Mouse (Mus musculus) embryonic facial prominence, embryonic 15.5 days (tissue): ENCODE measurements around the gene Crybb3. TPM values are rescaled to one million over a fixed set of nuclear protein-coding genes. Genes with fewer than 3 reads are reported as not detected.
"Not testable (repeated sequence)": the region's sequence is repeated elsewhere in the genome, so short reads cannot be mapped to it uniquely, and the experiment has no call there.

Experiments used
- ATAC-seq: fragments of 200-750 bp; cut with Nextera tagmentation; 2 replicates; pipeline ENCODE4 v1.8.0; 2017; ENCODE audit warnings: low read depth, moderate TSS enrichment; ENCODE audit not compliant: insufficient number of reproducible peaks, low FRiP score, low TSS enrichment
- H3K27ac ChIP-seq: fragments of 300-500 bp; sonication (generic); replicated peaks from 2 replicates; pipeline ENCODE4 v1.5.1; 2015; ENCODE audit warnings: mild to moderate bottlenecking, inconsistent platforms
- H3K27me3 ChIP-seq: fragments of 300-500 bp; sonication (generic); 2 replicates; pipeline ENCODE4 v1.6.1; 2015; ENCODE audit warnings: inconsistent platforms
- H3K36me3 ChIP-seq: fragments of 300-500 bp; sonication (generic); 2 replicates; pipeline ENCODE4 v1.6.1; 2015; ENCODE audit warnings: mild to moderate bottlenecking, inconsistent platforms
- H3K4me1 ChIP-seq: fragments of 300-500 bp; sonication (generic); 2 replicates; pipeline ENCODE4 v1.6.1; 2015; ENCODE audit warnings: inconsistent platforms
- H3K4me2 ChIP-seq: fragments of 300-500 bp; sonication (generic); replicated peaks from 2 replicates; pipeline ENCODE4 v1.6.1; 2015; ENCODE audit warnings: mild to moderate bottlenecking, inconsistent platforms
- H3K4me3 ChIP-seq: fragments of 300-500 bp; sonication (generic); replicated peaks from 2 replicates; pipeline ENCODE4 v1.5.1; 2015; ENCODE audit warnings: mild to moderate bottlenecking, inconsistent platforms
- H3K9ac ChIP-seq: fragments of 300-500 bp; sonication (generic); 2 replicates; pipeline ENCODE4 v1.6.1; 2015; ENCODE audit warnings: inconsistent platforms
- H3K9me3 ChIP-seq: fragments of 300-500 bp; sonication (generic); replicated peaks from 2 replicates; pipeline ENCODE4 v1.6.1; 2016; ENCODE audit warnings: inconsistent platforms
- WGBS: fragments of 180-500 bp; shearing (Covaris S2); methylation state at CpG from one replicate; pipeline ENCODE4 v1.1.7; 2015; 5-methylcytosine and 5-hydroxymethylcytosine counted together
- polyA plus RNA-seq: library from polyadenylated mRNA; unstranded; fragments of >200 nt; fragmentation: Nextera tagmentation; extraction: Ambion mirVana; gene quantifications from 2 replicates; pipeline ENCODE4 v1.2.1, GENCODE M21; 2015

The Crybb3 gene
- polyA plus RNA-seq, 1 experiment from 2014 or later: 5.4 TPM

DNA sequence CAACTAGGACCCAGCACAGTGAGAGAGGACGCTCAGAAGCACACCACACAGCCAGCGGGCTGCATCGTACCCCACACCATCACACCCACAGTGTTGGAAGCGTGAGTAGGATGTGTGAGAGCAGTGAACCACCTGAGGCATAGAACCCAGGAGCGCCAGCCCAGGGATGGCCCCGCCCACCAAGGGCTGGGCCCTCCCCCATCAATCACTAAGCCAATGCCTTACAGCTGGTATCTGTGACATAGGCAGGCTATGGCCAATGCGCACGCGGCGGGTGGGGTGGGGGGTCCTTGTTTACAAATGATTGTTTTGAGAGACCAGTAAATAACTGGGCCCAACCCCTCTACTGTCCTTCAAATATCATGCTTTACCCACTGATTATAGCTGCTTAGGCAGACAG is 34.5 kb upstream of the Crybb3 start:
- 70% methylated on average over 10 of the region's 10 CpGs for WGBS
- H3K27me3 ChIP-seq: no peaks in the 10 kb centered on the region
- no peak overlapping the region for H3K9ac ChIP-seq
- no peak overlapping the region for H3K27ac ChIP-seq
- no peak overlapping the region for H3K4me2 ChIP-seq
- peaks cover 70% of the 10 kb centered on the region for H3K4me1 ChIP-seq
- ATAC-seq: no peak
- no peaks in the 10 kb centered on the region for H3K9me3 ChIP-seq
- no peak overlapping the region for H3K4me3 ChIP-seq
- H3K36me3 ChIP-seq: no peaks in the 10 kb centered on the region

- no peak overlapping the region for H3K4me3 ChIP-seq
- 22% methylated on average over 20 of the region's 20 CpGs for WGBS
- no peaks in the 10 kb centered on the region for H3K9me3 ChIP-seq
- H3K27me3 ChIP-seq: no peaks in the 10 kb centered on the region
- H3K4me2 ChIP-seq: no peak overlapping the region
- H3K9ac ChIP-seq: no peak overlapping the region
- no peaks in the 10 kb centered on the region for H3K36me3 ChIP-seq
- peaks cover 60% of the 10 kb centered on the region for H3K4me1 ChIP-seq
- peak overlapping the region; percentile 83 for H3K27ac ChIP-seq
- ATAC-seq: peak; percentile 30; the same call in 1 of the 2 replicates
These were observed 33.2 kb upstream of the Crybb3 start for GRCm38 (mm10) chr5:113114264-113115225.

DNA sequence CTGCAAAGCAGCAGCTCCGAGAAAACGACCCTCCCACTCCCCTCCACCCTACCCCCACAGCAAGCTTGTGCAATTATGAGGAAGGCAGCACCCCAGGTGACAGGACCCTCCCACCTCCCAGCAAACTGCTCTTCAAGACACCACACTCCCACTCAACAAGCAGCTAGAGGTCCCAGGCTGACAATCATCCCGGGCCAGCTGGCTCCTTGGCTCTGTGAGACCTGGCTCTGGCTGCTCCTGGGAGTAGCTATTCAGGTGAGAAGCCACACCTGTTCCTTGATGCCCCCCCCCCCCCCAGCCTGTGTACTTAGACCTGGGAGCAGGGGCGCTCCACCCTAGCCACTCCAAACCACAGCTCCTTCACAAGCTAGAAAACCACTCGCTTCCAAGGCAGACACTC is 31.7 kb upstream of the Crybb3 start:
- Histone ChIP-seq H3K27ac (0 out of 2 replicates have a peak overlapping the region, but pooled peaks have one; percentile 17), H3K36me3 (no peaks in the 10 kb centered on the region), H3K4me3 (no peak overlapping the region), H3K9ac (no peak overlapping the region), H3K4me2 (no peak overlapping the region), H3K9me3 (no peaks in the 10 kb centered on the region), H3K27me3 (no peaks in the 10 kb centered on the region), H3K4me1 (peaks cover 50% of the 10 kb centered on the region)
- 39% methylated on average over 5 of the region's 5 CpGs for whole genome bisulfite sequencing
- ATAC-seq: no peak

- no peak overlapping the region for H3K4me3 ChIP-seq
- H3K4me1 ChIP-seq: peaks cover 65% of the 10 kb centered on the region
- H3K27me3 ChIP-seq: no peaks in the 10 kb centered on the region
- no peak for ATAC-seq
- H3K27ac ChIP-seq: 0 out of 2 replicates have a peak overlapping the region, but pooled peaks have one; percentile 12
- no peak overlapping the region for H3K4me2 ChIP-seq
- H3K9me3 ChIP-seq: no peaks in the 10 kb centered on the region
- 11% methylated on average over 4 of the region's 4 CpGs for WGBS
- H3K9ac ChIP-seq: no peak overlapping the region
- H3K36me3 ChIP-seq: no peaks in the 10 kb centered on the region
These were observed 30.0 kb upstream of the Crybb3 start for GRCm38 (mm10) chr5:113111336-113111735.

DNA sequence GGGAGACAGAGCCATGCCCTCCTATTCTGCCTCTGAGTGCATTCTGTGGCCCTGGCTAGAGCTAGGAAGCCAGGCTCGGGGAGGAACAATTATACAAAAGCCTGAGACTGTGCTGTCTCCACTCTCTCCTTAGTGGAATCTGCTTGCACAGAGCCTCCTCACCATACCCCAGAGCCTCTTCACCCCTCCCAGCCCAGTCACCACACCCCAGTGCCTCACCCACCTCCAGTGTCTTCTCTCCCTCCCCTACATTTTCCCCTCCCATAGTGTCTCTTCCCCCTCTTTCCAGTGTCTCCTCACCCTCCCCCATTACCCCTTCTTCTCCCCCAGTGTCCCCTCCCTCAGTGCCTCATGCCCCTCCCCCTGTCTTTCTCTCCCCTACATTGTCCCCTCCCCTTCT is 29.5 kb upstream of the Crybb3 start:
- ATAC-seq: no peak
- Histone ChIP-seq H3K27ac (peak overlapping the region; percentile 63), H3K9ac (no peak overlapping the region), H3K4me3 (no peak overlapping the region), H3K4me2 (no peak overlapping the region), H3K27me3 (no peaks in the 10 kb centered on the region), H3K9me3 (no peaks in the 10 kb centered on the region), H3K4me1 (peaks cover 62% of the 10 kb centered on the region), H3K36me3 (no peaks in the 10 kb centered on the region)
- 5% methylated on average over 1 of the region's 1 CpGs for whole genome bisulfite sequencing

DNA sequence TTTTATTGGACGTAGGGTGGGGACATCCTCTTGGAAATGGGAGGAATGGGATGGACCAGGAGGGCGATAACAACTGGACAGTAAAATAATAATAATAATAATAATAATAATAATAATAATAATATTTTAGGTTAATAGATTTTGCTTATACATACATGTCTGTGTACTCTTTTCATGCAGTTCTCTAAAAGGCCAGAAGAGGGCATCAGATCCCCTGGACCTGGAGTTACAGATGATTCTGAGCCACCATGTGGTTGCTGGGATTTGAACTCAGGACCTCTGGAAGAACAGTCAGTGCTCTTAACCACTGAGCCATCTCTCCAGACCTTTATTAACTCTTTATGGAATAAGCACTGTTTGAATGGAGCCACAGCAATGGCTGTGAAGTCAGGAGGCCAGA is 28.3 kb upstream of the Crybb3 start:
- H3K4me3 ChIP-seq, H3K36me3 ChIP-seq, H3K27ac ChIP-seq, H3K27me3 ChIP-seq, H3K9ac ChIP-seq, H3K9me3 ChIP-seq, ATAC-seq, H3K4me2 ChIP-seq: not testable (repeated sequence)
- peaks cover 55% of the 10 kb centered on the region for H3K4me1 ChIP-seq
- WGBS: 78% methylated on average over 2 of the region's 2 CpGs

DNA sequence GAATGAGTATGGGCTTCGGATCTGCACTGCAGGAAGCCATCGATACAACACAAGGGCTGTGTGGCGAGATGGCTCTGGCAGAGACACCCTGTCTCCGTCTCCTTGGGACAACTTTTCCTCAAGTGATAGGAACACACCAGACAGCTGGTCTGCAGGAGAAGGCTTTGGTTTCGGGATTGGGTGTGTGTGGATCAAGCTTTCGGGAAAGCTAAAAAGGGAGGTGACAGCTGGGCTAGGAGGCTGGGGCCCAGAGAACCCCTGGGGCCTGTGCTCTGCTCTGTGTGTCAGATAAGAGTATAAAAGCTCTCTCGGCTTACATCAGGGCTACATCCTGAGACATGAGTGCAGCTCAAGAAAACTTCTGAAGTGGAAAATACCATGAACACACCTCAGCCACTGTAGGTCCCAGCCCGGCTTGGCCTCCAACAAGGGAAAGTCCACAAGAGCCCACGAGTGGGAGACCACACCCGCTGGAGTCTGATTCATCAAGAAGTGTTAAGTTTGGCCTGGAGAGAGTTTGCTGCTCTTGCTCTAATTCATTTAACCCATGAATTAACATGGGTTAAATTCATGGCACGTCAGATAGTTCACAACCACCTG is 26.9 kb upstream of the Crybb3 start:
- no peak for ATAC-seq
- H3K9ac ChIP-seq: no peak overlapping the region
- H3K4me3 ChIP-seq: no peak overlapping the region
- H3K36me3 ChIP-seq: no peaks in the 10 kb centered on the region
- H3K9me3 ChIP-seq: no peaks in the 10 kb centered on the region
- 60% methylated on average over 11 of the region's 11 CpGs for WGBS
- H3K4me2 ChIP-seq: no peak overlapping the region
- peak overlapping the region; percentile 51 for H3K27ac ChIP-seq
- H3K4me1 ChIP-seq: peaks cover 41% of the 10 kb centered on the region
- H3K27me3 ChIP-seq: no peaks in the 10 kb centered on the region

- Histone ChIP-seq H3K9ac (no peak overlapping the region), H3K4me1 (peaks cover 35% of the 10 kb centered on the region), H3K9me3 (no peaks in the 10 kb centered on the region), H3K4me2 (no peak overlapping the region), H3K4me3 (no peak overlapping the region), H3K27ac (peak overlapping the region; percentile 51; the same call in 1 of the 2 replicates), H3K27me3 (no peaks in the 10 kb centered on the region), H3K36me3 (no peaks in the 10 kb centered on the region)
- WGBS: 64% methylated on average over 3 of the region's 3 CpGs
- ATAC-seq: no peak
These were observed 26.3 kb upstream of the Crybb3 start for GRCm38 (mm10) chr5:113107709-113108108.

GRCm38 (mm10) chr5:113106594-113106993 is 25.2 kb upstream of the Crybb3 start:
- Histone ChIP-seq H3K27me3 (no peaks in the 10 kb centered on the region), H3K4me1 (peaks cover 29% of the 10 kb centered on the region), H3K9ac (no peak overlapping the region), H3K9me3 (no peaks in the 10 kb centered on the region), H3K27ac (0 out of 2 replicates have a peak overlapping the region, but pooled peaks have one; percentile 39), H3K36me3 (no peaks in the 10 kb centered on the region), H3K4me2 (no peak overlapping the region), H3K4me3 (no peak overlapping the region)
- 51% methylated on average over 7 of the region's 7 CpGs for WGBS
- ATAC-seq: no peak

DNA sequence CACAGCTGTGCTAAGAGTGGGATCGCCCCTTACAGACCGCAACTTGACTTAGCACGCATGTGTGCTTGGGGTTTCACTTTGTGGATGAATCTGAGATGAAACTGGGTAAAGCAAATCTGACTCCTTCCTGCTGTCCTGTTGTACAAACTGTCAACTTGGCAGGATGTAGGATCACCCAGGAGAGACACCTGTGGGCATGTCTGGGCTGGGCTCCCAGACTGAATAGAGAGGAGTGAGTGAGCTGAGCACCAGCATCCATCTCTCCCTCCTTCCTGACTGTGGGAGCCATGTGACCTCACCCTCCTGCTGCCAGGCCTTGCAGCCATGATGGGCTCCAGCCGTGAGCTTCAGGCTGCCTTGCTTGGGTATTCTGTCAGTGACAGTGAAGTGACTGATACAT is 24.1 kb upstream of the Crybb3 start:
- no peaks in the 10 kb centered on the region for H3K9me3 ChIP-seq
- H3K36me3 ChIP-seq: no peaks in the 10 kb centered on the region; the same call in 1 of the 2 replicates
- no peak overlapping the region for H3K9ac ChIP-seq
- H3K4me1 ChIP-seq: peaks cover 19% of the 10 kb centered on the region
- no peak for ATAC-seq
- 68% methylated on average over 4 of the region's 4 CpGs for WGBS
- H3K27ac ChIP-seq: peak overlapping the region; percentile 40; the same call in 1 of the 2 replicates
- no peak overlapping the region for H3K4me3 ChIP-seq
- H3K27me3 ChIP-seq: no peaks in the 10 kb centered on the region
- no peak overlapping the region for H3K4me2 ChIP-seq

DNA sequence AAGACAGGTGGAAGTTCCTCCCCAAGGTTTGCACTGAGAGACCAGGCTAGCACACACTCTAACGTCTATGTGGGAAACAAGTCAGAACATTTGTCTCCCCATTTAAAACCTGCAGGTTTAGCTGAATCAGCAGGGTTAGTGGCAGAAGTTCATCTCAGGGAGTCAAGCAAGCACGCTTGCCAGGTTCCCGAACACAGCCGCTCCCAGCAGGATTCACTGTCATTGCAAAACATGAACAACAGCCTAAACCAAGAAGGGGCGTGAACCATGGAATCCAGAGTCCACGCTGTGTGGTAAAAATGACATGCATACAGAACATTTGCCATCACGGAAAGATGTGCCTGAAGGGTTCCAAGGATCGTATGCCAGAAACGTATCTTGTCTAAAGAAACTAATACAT is 23.7 kb upstream of the Crybb3 start:
- H3K36me3 ChIP-seq: no peaks in the 10 kb centered on the region; the same call in 1 of the 2 replicates
- H3K4me3 ChIP-seq: no peak overlapping the region
- WGBS: 57% methylated on average over 9 of the region's 9 CpGs
- H3K4me1 ChIP-seq: peaks cover 19% of the 10 kb centered on the region
- peak overlapping the region; percentile 40; the same call in 1 of the 2 replicates for H3K27ac ChIP-seq
- no peaks in the 10 kb centered on the region for H3K27me3 ChIP-seq
- ATAC-seq: no peak
- H3K4me2 ChIP-seq: no peak overlapping the region
- no peaks in the 10 kb centered on the region for H3K9me3 ChIP-seq
- no peak overlapping the region for H3K9ac ChIP-seq
